Mouse (Mus musculus) testis, adult 2 months (tissue): ENCODE results near the gene Gm9821. TPM values are rescaled to one million over a fixed set of nuclear protein-coding genes. Genes with fewer than 3 reads are reported as not detected.

Source experiments
- H3K27ac ChIP-seq: fragments of 200-500 bp; 2 replicates; pipeline ENCODE4 v1.5.1; 2012; ENCODE audit warnings: low read depth, low read length; ENCODE audit not compliant: control insufficient read depth, insufficient read depth
- H3K27me3 ChIP-seq: fragments of 200-500 bp; 2 replicates; pipeline ENCODE4 v1.6.1; 2012; ENCODE audit warnings: mild to moderate bottlenecking, low read length, moderate library complexity; ENCODE audit not compliant: control insufficient read depth, insufficient read depth
- H3K36me3 ChIP-seq: fragments of 200-500 bp; 2 replicates; pipeline ENCODE4 v1.6.1; 2012; ENCODE audit warnings: mild to moderate bottlenecking, low read length; ENCODE audit not compliant: control insufficient read depth, insufficient read depth
- H3K4me1 ChIP-seq: fragments of 200-500 bp; 2 replicates; pipeline ENCODE4 v1.6.1; 2012; ENCODE audit warnings: low read length; ENCODE audit not compliant: control insufficient read depth, insufficient read depth
- H3K4me3 ChIP-seq: fragments of 200-500 bp; 2 replicates; pipeline ENCODE4 v1.5.1; 2012; ENCODE audit warnings: low read depth, mild to moderate bottlenecking, low read length, moderate library complexity, mixed read lengths; ENCODE audit not compliant: control insufficient read depth
- CTCF ChIP-seq: fragments of 200-500 bp; IDR thresholded peaks from 2 replicates; pipeline ENCODE4 v1.5.1; 2012; ENCODE audit warnings: low read depth, mild to moderate bottlenecking, inconsistent platforms, low read length, moderate library complexity; ENCODE audit not compliant: control insufficient read depth, insufficient read depth, insufficient replicate concordance
- POLR2A ChIP-seq: fragments of 200-500 bp; IDR thresholded peaks from 2 replicates; pipeline ENCODE4 v1.6.1; 2012; ENCODE audit warnings: low read depth, mild to moderate bottlenecking, inconsistent platforms, low read length, moderate library complexity; ENCODE audit not compliant: control insufficient read depth
- polyA plus RNA-seq: library from polyadenylated mRNA; depleted of rRNA; stranded (reverse); fragments of >200 nt; gene quantifications from 2 replicates; pipeline ENCODE4 v1.2.3, GENCODE M21; 2012

Gm9821 gene
- polyA plus RNA-seq, 1 experiment = not detected

DNA sequence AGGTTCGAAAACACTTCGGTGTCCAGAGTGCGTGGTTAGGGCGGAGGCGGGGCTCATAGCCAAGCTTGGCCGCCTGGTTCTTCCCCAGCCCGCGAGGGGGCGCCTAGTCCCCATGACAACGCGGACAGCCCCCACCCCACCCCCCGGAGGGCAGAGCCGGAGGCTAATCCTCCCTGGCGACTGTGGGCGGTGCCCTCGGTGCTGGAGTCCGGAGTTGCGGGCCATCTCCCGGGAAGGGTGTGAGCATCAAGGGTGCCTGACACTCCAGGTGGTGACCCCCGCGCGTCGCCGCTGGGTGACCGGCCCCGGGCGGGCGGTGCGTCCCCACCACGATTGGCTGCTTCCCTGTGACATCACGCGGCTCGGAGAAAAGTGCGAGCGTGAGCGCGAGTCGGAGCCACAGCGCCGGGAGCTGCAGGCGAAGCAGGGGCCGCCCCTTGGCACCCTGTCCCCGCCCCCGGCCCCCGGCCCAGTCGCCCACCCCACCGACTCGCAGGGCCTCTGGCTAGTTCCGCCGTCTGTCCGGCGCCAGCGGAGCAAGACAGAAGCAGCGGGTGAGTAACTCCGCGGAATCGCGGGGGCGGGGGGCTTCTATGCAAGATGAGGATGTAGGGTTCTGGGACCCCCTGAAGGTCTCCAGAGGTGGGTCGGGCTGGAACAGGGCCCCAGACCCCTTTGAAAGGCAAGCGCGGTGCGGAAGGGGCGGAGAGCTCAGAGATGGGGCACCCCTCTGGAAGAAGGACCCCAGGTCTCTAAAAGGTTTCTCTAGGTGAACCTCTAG, 23.5 kb upstream of the Gm9821 start:
- Histone ChIP-seq H3K36me3 (no peaks in the 10 kb centered on the region), H3K4me1 (peaks cover 22% of the 10 kb centered on the region), H3K27ac (no peak overlapping the region), H3K27me3 (peaks cover 2% of the 10 kb centered on the region; the same call in 1 of the 2 replicates), H3K4me3 (peak overlapping the region; percentile 81)
- peak; percentile 26; the same call in 1 of the 2 replicates for TF ChIP-seq CTCF
- no peak for TF ChIP-seq POLR2A

DNA sequence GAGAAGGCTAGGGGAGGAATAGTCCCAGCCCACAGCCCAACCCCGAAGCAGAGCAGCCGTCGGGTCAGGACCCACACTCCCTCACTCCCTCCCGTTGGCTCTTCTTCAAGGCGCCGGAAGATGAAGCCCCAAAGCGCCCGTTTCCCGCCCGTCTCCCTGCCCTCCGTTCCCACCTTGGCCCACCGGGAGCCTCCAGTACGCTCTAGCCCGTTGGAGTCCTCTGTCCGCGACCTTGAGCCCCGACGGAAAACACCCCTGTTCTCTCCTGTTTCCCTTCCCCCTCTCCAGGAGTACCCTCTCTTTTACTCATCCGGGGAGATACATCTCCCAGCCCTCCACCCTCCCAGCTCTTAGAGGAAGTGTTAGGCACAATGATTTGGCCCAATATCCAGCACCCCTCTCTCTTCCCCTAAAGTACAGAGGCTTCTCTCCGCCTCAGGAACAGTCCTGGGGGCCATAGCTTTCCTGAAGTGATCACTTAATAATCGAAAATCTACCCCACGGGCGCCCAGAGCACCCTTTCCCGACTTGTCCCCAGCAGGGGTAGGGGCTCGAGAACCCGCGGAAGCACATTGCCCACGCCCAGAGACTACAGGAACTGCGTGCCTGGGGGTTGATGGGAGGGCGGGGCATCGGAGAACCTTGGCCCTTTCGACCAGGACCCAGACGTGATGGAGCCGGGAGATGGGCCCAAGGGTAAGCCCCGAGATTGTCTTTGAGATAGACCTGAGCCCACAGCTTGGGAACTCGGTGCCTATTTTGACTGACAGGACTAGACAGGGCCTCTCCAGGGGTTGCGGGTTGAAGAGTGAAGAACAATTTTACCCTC, 22.7 kb upstream of the Gm9821 start:
- no peak overlapping the region for H3K27ac ChIP-seq
- no peak for TF ChIP-seq POLR2A
- no peak for TF ChIP-seq CTCF
- H3K4me1 ChIP-seq = peaks cover 22% of the 10 kb centered on the region
- H3K36me3 ChIP-seq = no peaks in the 10 kb centered on the region
- peaks cover 2% of the 10 kb centered on the region; the same call in 1 of the 2 replicates for H3K27me3 ChIP-seq
- peak overlapping the region; percentile 81 for H3K4me3 ChIP-seq

DNA sequence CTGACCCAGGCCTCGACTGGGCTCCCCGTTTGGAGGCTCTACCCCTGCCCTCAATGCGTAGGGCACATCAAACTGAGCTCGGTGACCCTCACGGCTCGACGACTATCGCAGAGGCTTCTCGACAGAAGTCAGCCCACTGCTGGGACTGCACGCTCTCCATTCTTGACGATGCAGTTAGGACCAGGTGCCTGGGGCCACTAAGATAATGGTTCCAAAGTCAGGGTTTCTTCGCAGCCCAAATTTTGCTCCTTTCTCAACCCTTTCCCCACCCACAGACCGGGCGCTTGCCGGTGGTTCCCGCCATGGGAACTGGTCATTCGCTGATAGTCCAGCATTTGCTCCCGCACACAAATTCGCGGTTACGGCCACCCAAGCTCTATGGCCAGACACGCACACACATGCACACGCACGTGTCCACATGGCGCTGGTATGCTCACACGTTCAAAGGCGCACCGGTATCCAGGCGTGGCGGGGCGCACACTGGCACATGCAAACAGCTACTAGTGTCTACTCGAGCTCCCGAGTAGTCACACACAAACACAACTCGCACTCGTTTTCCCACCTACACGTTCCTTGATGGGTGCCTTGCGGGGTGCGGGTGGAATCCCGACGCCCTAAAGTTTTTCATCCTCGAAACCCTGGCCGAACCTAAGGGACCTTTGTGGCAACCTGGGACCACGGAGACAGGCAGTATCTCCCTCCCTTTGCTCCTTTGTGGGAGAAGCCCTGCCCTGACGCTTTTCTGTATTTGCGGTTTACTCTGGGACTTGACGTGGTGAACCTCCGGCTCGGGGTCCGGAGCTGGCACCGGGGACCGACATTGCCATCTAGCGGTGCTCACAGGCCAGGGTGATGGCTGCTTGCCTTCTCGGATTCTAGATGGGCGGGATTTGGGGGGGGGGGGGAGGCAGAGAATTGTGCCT, 21.8 kb upstream of the Gm9821 start:
- no peak for TF ChIP-seq POLR2A
- peak; percentile 54; the same call in 1 of the 2 replicates for TF ChIP-seq CTCF
- H3K27me3 ChIP-seq = peaks cover 2% of the 10 kb centered on the region; the same call in 1 of the 2 replicates
- H3K4me3 ChIP-seq = peak overlapping the region; percentile 81
- no peak overlapping the region for H3K27ac ChIP-seq
- peaks cover 22% of the 10 kb centered on the region for H3K4me1 ChIP-seq
- H3K36me3 ChIP-seq = no peaks in the 10 kb centered on the region

DNA sequence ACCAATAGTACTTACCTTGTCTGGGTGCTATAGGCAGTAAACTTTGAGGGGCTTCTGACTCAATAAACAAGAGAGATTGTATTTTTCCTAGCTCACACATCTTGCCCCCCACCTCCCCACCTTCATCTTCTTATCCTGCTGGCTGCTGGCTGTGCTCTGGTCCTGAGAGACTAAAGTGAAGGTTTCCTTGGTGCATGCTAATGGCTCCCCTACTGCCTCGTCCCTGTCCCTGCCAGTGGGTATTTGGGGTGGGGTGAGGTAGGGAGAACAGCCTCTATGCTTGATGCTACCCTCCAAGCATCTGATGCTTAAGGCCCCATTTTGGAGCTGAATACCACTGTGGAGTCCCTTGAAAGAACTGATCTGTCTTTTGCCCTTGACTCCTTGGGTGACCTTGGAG, 20.8 kb upstream of the Gm9821 start:
- H3K27me3 ChIP-seq = peaks cover 2% of the 10 kb centered on the region; the same call in 1 of the 2 replicates
- H3K4me3 ChIP-seq = no peak overlapping the region
- no peak overlapping the region for H3K27ac ChIP-seq
- H3K36me3 ChIP-seq = no peaks in the 10 kb centered on the region
- TF ChIP-seq CTCF (no peak), POLR2A (no peak)
- H3K4me1 ChIP-seq = peaks cover 22% of the 10 kb centered on the region

DNA sequence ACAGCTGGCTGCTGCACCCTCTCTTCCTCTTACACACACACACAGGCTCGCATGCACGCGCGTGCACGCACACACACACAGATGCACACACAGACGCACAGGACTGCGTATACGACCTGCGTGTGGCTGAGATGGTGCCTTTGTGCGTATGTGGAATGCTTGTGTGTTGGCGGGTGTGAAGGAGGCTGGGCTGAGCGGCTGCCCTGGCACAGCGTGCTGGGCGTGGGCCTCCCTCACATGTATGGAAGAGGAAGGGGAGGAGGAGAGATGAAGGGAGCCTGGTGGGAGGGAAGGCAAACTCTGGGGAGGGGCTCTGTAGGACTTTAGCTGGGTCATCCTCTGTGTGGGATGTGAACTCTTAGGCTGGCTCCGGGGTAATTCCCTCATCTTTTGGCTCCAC, 20.1 kb upstream of the Gm9821 start:
- Histone ChIP-seq H3K4me1 (peaks cover 24% of the 10 kb centered on the region), H3K27me3 (peaks cover 2% of the 10 kb centered on the region; the same call in 1 of the 2 replicates)
- no peak for TF ChIP-seq CTCF
- TF ChIP-seq POLR2A = no peak

DNA sequence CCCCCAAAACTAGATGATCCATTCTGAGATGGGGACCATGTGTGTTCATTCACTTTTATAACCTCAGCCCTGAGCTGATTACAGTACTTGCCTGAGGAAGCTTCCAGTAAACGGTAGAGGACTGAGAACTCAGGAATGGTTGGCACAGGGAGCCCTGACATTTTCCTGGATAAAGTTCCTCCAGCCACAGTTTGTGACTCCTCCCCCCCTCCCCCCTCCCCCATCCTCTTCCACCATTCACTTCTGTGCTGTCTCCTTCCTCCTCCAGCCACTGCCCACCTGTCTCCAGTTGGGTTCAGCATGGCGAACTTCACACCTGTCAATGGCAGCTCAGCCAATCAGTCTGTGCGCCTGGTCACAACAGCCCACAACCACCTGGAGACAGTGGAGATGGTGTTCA, 18.6 kb upstream of the Gm9821 start, which contains the start of gene Chrm4:
Chrm4 (plus strand) TSS at position 301 of the 400 bp plus-strand sequence.
- H3K27ac ChIP-seq = no peak within 1 kb of the TSS

More for the DNA sequence above, 20.1 kb upstream of the Gm9821 start:
- Histone ChIP-seq H3K4me3 (no peak overlapping the region), H3K27ac (no peak overlapping the region), H3K36me3 (no peaks in the 10 kb centered on the region)

More for the DNA sequence above, 18.6 kb upstream of the Gm9821 start, which contains the start of gene Chrm4:
- Histone ChIP-seq H3K4me1 (peaks cover 27% of the 10 kb centered on the region), H3K4me3 (peak within 1 kb of the TSS; percentile 66), H3K36me3 (no peaks in the 10 kb centered on the region), H3K27me3 (peaks cover 2% of the 10 kb centered on the region; the same call in 1 of the 2 replicates)
- TF ChIP-seq CTCF (no peak), POLR2A (no peak)
